Mouse (Mus musculus) spleen, adult 2 months (tissue): ENCODE measurements around the gene Dnaic2. TPM values are rescaled to one million over a fixed set of nuclear protein-coding genes. Genes with fewer than 3 reads are reported as not detected.

Experiments
- DNase-seq, 2 experiments: peaks; one replicate each; pipeline versions ENCODE4 v3.0.0 to v3.0.0-alpha.2; 2012 to 2021; ENCODE audit warnings: low spot score in 2 of 2, low read depth in 1 of 2
- H3K27ac ChIP-seq: fragments of 200-500 bp; 2 replicates; pipeline ENCODE4 v1.5.1; 2012; ENCODE audit warnings: low read length, inconsistent platforms; ENCODE audit not compliant: insufficient read depth
- H3K27me3 ChIP-seq: fragments of 200-500 bp; 2 replicates; pipeline ENCODE4 v1.6.1; 2012; ENCODE audit warnings: mild to moderate bottlenecking, moderate library complexity, low read length, inconsistent platforms; ENCODE audit not compliant: control insufficient read depth, insufficient read depth
- H3K36me3 ChIP-seq: fragments of 200-500 bp; 2 replicates; pipeline ENCODE4 v1.6.1; 2012; ENCODE audit warnings: mild to moderate bottlenecking, low read length, inconsistent platforms; ENCODE audit not compliant: control insufficient read depth, insufficient read depth
- H3K4me1 ChIP-seq: fragments of 200-500 bp; 2 replicates; pipeline ENCODE4 v1.6.1; 2011; ENCODE audit warnings: inconsistent platforms; ENCODE audit not compliant: control insufficient read depth, insufficient read depth, insufficient read length
- H3K4me3 ChIP-seq: fragments of 200-500 bp; 2 replicates; pipeline ENCODE4 v1.5.1; 2011; ENCODE audit warnings: mild to moderate bottlenecking, inconsistent platforms; ENCODE audit not compliant: insufficient read depth, insufficient read length; ENCODE audit errors: extremely low read depth
- CTCF ChIP-seq: fragments of 200-500 bp; IDR thresholded peaks from 2 replicates; pipeline ENCODE4 v1.5.1; 2011; ENCODE audit warnings: mild to moderate bottlenecking, inconsistent platforms; ENCODE audit not compliant: insufficient read depth, insufficient read length, insufficient replicate concordance; ENCODE audit errors: extremely low read depth
- POLR2A ChIP-seq: fragments of 200-500 bp; IDR thresholded peaks from 2 replicates; pipeline ENCODE4 v1.6.1; 2011; ENCODE audit warnings: low read depth, low read length, inconsistent platforms
- WGBS: fragments of 180-500 bp; shearing (Covaris S2); methylation state at CpG from one replicate; pipeline ENCODE4 v1.1.7; 2018; 5-methylcytosine and 5-hydroxymethylcytosine counted together
- polyA plus RNA-seq: library from polyadenylated mRNA; depleted of rRNA; stranded (reverse); fragments of >200 nt; gene quantifications from 2 replicates; pipeline ENCODE4 v1.2.3, GENCODE M21; 2012

Dnaic2 gene
- polyA plus RNA-seq, 1 experiment, result 0.39 TPM

GRCm38 (mm10) chr11:114702311-114702995, 24.8 kb upstream of the Dnaic2 start:
- H3K27me3 ChIP-seq, result no peaks in the 10 kb centered on the region
- TF ChIP-seq POLR2A, result no peak
- TF ChIP-seq CTCF, result no peak
- peak; percentile 26 to 44 for DNase-seq
- no peak overlapping the region for H3K4me3 ChIP-seq
- no peaks in the 10 kb centered on the region for H3K36me3 ChIP-seq
- H3K27ac ChIP-seq, result no peak overlapping the region
- H3K4me1 ChIP-seq, result peaks cover 4% of the 10 kb centered on the region; the same call in 1 of the 2 replicates
- 45% methylated on average over 15 of the region's 15 CpGs for WGBS

GRCm38 (mm10) chr11:114702996-114703361, 24.2 kb upstream of the Dnaic2 start:
- Histone ChIP-seq H3K4me1 (peaks cover 4% of the 10 kb centered on the region; the same call in 1 of the 2 replicates), H3K27ac (no peak overlapping the region), H3K36me3 (no peaks in the 10 kb centered on the region), H3K27me3 (no peaks in the 10 kb centered on the region), H3K4me3 (no peak overlapping the region)
- TF ChIP-seq CTCF (no peak), POLR2A (no peak)
- no peak for DNase-seq
- 42% methylated on average over 6 of the region's 6 CpGs for WGBS

GRCm38 (mm10) chr11:114704071-114704913, 22.9 kb upstream of the Dnaic2 start:
- Histone ChIP-seq H3K4me3 (no peak overlapping the region), H3K27me3 (no peaks in the 10 kb centered on the region), H3K4me1 (peaks cover 4% of the 10 kb centered on the region; the same call in 1 of the 2 replicates), H3K36me3 (no peaks in the 10 kb centered on the region), H3K27ac (no peak overlapping the region)
- WGBS, result 76% methylated on average over 22 of the region's 22 CpGs
- no peak for TF ChIP-seq CTCF
- TF ChIP-seq POLR2A, result no peak
- DNase-seq, result no peak

GRCm38 (mm10) chr11:114706358-114706757, 20.9 kb upstream of the Dnaic2 start:
- 48% methylated on average over 5 of the region's 5 CpGs for WGBS
- Histone ChIP-seq H3K4me3 (no peak overlapping the region), H3K27me3 (no peaks in the 10 kb centered on the region), H3K27ac (no peak overlapping the region), H3K4me1 (peaks cover 4% of the 10 kb centered on the region; the same call in 1 of the 2 replicates), H3K36me3 (no peaks in the 10 kb centered on the region)
- no peak for DNase-seq
- TF ChIP-seq POLR2A, result no peak
- TF ChIP-seq CTCF, result no peak

GRCm38 (mm10) chr11:114711393-114711792, 15.8 kb upstream of the Dnaic2 start:
- DNase-seq, result no peak
- H3K27me3 ChIP-seq, result no peaks in the 10 kb centered on the region
- 86% methylated on average over 3 of the region's 3 CpGs for WGBS
- no peaks in the 10 kb centered on the region for H3K36me3 ChIP-seq
- H3K27ac ChIP-seq, result no peak overlapping the region
- H3K4me3 ChIP-seq, result no peak overlapping the region
- TF ChIP-seq POLR2A (no peak), CTCF (no peak)
- H3K4me1 ChIP-seq, result no peaks in the 10 kb centered on the region; the same call in 1 of the 2 replicates

- WGBS, result 93% methylated on average over 12 of the region's 12 CpGs
- Histone ChIP-seq H3K36me3 (no peaks in the 10 kb centered on the region), H3K27ac (no peak overlapping the region), H3K4me3 (no peak overlapping the region), H3K4me1 (no peaks in the 10 kb centered on the region), H3K27me3 (no peaks in the 10 kb centered on the region)
- DNase-seq, result no peak
- no peak for TF ChIP-seq POLR2A
Measured at GRCm38 (mm10) chr11:114711861-114712260, 15.3 kb upstream of the Dnaic2 start.

GRCm38 (mm10) chr11:114714526-114714925, 12.7 kb upstream of the Dnaic2 start:
- Histone ChIP-seq H3K27me3 (no peaks in the 10 kb centered on the region), H3K4me3 (no peak overlapping the region), H3K4me1 (no peaks in the 10 kb centered on the region), H3K27ac (no peak overlapping the region), H3K36me3 (no peaks in the 10 kb centered on the region)
- no peak for DNase-seq
- TF ChIP-seq POLR2A (no peak), CTCF (no peak)
- WGBS, result 92% methylated on average over 6 of the region's 6 CpGs
